ENCODE assay signal across 8 mouse cellular contexts in the genomic region with DNA sequence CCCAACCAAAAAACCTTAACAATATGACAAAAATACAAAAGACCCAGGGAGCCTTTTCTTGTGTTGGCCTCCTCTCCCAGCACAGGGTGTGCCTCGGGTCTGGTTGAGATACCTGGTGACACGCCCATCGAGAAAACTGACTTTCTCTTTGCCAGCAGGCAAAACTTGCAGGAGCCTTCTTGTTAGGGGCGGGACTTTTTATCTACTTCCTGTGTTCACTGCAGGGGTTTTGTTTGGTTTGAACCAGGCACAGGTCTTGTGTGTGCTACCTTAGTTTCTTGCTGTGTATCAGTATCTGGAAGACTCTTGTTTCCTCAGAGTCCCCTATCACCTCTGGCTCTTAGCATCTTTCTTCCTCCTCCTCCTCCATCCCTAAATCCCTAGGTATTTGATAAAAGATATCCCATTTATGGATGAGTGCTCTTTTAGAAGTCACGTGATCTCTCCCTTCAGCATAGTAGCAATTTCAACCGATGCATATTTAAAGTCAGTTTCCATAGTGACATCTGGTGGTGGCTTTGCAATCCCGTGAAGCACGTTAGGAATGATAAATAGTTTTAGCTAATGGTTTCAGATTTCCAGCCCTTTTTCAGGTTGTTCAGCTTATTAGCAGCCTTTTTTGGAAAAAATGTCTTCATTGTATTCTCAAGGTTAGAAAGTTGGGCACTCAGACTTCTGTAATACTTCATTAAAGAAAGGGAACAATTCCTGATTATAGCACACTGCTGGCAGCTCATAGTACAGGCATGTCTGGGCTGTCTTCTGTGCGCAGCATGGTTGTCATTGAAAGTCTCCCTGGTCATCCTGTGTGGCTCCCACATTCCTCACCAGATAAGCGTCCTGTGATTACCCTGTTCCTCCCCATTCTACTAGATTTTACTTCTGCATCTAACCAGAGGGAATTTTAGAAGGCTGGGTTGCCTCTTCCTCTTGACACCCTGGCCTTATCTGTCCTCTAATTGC. TPM values are rescaled to one million over a fixed set of nuclear protein-coding genes. Genes with fewer than 3 reads are reported as not detected.
DNase-seq lines count a peak whose midpoint lies in the region; ATAC-seq and TF ChIP-seq lines count a peak whose summit lies in the region.

No protein-coding gene starts in this region.

- intact Hi-C loops in heart, adult 2 months (cut with DNase I): no loop called here
- intact Hi-C loops in heart, postnatal 36 days (cut with DNase I): loop anchor here (1.0 to 10.0 kb wide), 3 partner anchors 48 to 291 kb away; no protein-coding TSS in a partner anchor

- no peak overlapping the region for H3K9ac ChIP-seq in heart, adult 2 months (ENCODE audit: low read depth, low read length)
- no peak overlapping the region for H3K9ac ChIP-seq in limb, embryonic 14.5 days (ENCODE audit: low read depth, low read length, severe bottlenecking)

- no peak for DNase-seq in heart, adult 2 months
- DNase-seq in heart, postnatal 36 days: no peak
- peak; percentile 86 for DNase-seq in R1 (ENCODE audit: low read depth, low spot score)
- no peak for DNase-seq in heart, embryonic 10.5 days (ENCODE audit: low spot score)
- DNase-seq in limb, embryonic 14.5 days (ENCODE audit: low spot score): peak; percentile 70
- peak; percentile 59 for DNase-seq in retina, embryonic 14.5 days (ENCODE audit: low spot score)
- DNase-seq in gastrocnemius, postnatal 4 days (ENCODE audit: low spot score in 2 of 2): no peak
- DNase-seq in frontal cortex, postnatal 14 days (ENCODE audit: low spot score in 2 of 2): no peak

- H3K4me2 ChIP-seq in limb, embryonic 14.5 days (replicated peaks; ENCODE audit: low read depth, low read length, severe bottlenecking): no peak overlapping the region

- H3K4me3 ChIP-seq in heart, adult 2 months: no peak overlapping the region
- peak overlapping the region; percentile 18; the same call in 1 of the 2 replicates for H3K4me3 ChIP-seq in heart, embryonic 10.5 days
- H3K4me3 ChIP-seq in limb, embryonic 14.5 days (replicated peaks; ENCODE audit: low read length): no peak overlapping the region

- H3K27ac ChIP-seq in heart, adult 2 months: no peak overlapping the region
- peak overlapping the region; percentile 56; the same call in 1 of the 2 replicates for H3K27ac ChIP-seq in heart, embryonic 10.5 days
- H3K27ac ChIP-seq in limb, embryonic 14.5 days (replicated peaks; ENCODE audit: low read depth, low read length): no peak overlapping the region

- no peak for TF ChIP-seq POLR2A in heart, adult 2 months (IDR thresholded peaks at IDR 0.05; ENCODE audit: insufficient read depth, low read depth, low read length)
- TF ChIP-seq POLR2A in limb, embryonic 14.5 days (IDR thresholded peaks at IDR 0.05; ENCODE audit: borderline replicate concordance, extremely low read depth, insufficient read depth, insufficient read length): no peak

- TF ChIP-seq CTCF in heart, adult 2 months (IDR thresholded peaks at IDR 0.05): peak; percentile 71

- no peaks in the 10 kb centered on the region for H3K27me3 ChIP-seq in heart, adult 2 months (ENCODE audit: control insufficient read depth, insufficient read depth, low read length)
- no peaks in the 10 kb centered on the region for H3K27me3 ChIP-seq in heart, embryonic 10.5 days (ENCODE audit: insufficient read depth, poor library complexity, severe bottlenecking)
- no peaks in the 10 kb centered on the region for H3K27me3 ChIP-seq in limb, embryonic 14.5 days (ENCODE audit: control insufficient read depth, insufficient read depth, low read length)

- 25% methylated on average over 10 of the region's 10 CpGs for WGBS in heart, adult 2 months
- whole genome bisulfite sequencing in heart, embryonic 10.5 days: 15% methylated on average over 10 of the region's 10 CpGs
- 43% methylated on average over 10 of the region's 10 CpGs for WGBS in limb, embryonic 14.5 days

- ATAC-seq in limb, embryonic 14.5 days (ENCODE audit: low FRiP score, low read depth): no peak

- peaks cover 2% of the 10 kb centered on the region; the same call in 1 of the 2 replicates for H3K4me1 ChIP-seq in heart, adult 2 months (ENCODE audit: control insufficient read depth, insufficient read depth, low read length)
- peaks cover 44% of the 10 kb centered on the region for H3K4me1 ChIP-seq in heart, embryonic 10.5 days
- peaks cover 4% of the 10 kb centered on the region for H3K4me1 ChIP-seq in limb, embryonic 14.5 days (ENCODE audit: control insufficient read depth, insufficient read depth, low read length)

- no peaks in the 10 kb centered on the region for H3K36me3 ChIP-seq in heart, adult 2 months (ENCODE audit: control insufficient read depth, insufficient read depth, low read length)
- peaks cover 13% of the 10 kb centered on the region for H3K36me3 ChIP-seq in heart, embryonic 10.5 days
- peaks cover 20% of the 10 kb centered on the region for H3K36me3 ChIP-seq in limb, embryonic 14.5 days (ENCODE audit: control insufficient read depth, insufficient read depth, low read length)

- no peak for TF ChIP-seq EP300 in heart, adult 2 months (IDR thresholded peaks at IDR 0.05; ENCODE audit: insufficient read depth, low read depth, low read length)

- H3K9me3 ChIP-seq in heart, embryonic 10.5 days: no peaks in the 10 kb centered on the region
- H3K9me3 ChIP-seq in limb, embryonic 14.5 days (ENCODE audit: control insufficient read depth, low read length): no peaks in the 10 kb centered on the region

- H3K79me2 ChIP-seq in heart, adult 2 months (replicated peaks; ENCODE audit: control insufficient read depth, insufficient read depth, low read length): no peaks in the 10 kb centered on the region; the same call in 1 of the 2 replicates

RNA-seq across cellular contexts. Expression of a gene that starts 50.4 kb away (rescaled TPM):
- 10 to 100 TPM; 16.6 to 18.7 TPM for total RNA-seq in heart, adult 2 months (2021)
- polyA plus RNA-seq in heart, adult 2 months (2012; rRNA removed): 9.8 and 14.0 TPM in 2 replicates
- total RNA-seq in heart, postnatal 36 days (2021): 10 to 100 TPM; 14.9 to 19.2 TPM
- polyA plus RNA-seq in heart, embryonic 10.5 days (2016; fragmentation: Nextera tagmentation; extraction: Ambion mirVana): 16.2 and 18.0 TPM in 2 replicates
- polyA plus RNA-seq in limb, embryonic 14.5 days (2012; rRNA removed): 81.1 and 108 TPM in 2 replicates
- 56.6 and 60.7 TPM in 2 replicates for polyA plus RNA-seq in limb, embryonic 14.5 days (2014; fragmentation: Nextera tagmentation; extraction: Ambion mirVana)
- total RNA-seq in gastrocnemius, postnatal 4 days (2021): 10 to 100 TPM; 47.8 to 48.1 TPM

Comparison
In these comparisons a context has a peak if more than half of its experiments do, and no peak if none do; other contexts are left out.
1. DNase-seq: peak in R1 (single experiment), limb, embryonic 14.5 days (single experiment) and retina, embryonic 14.5 days (single experiment); none in heart, adult 2 months (0 of 2), heart, postnatal 36 days (0 of 2), heart, embryonic 10.5 days (single experiment), gastrocnemius, postnatal 4 days (0 of 2) and frontal cortex, postnatal 14 days (0 of 2).